Mouse (Mus musculus) kidney, postnatal 36 days (tissue): ENCODE data around the gene Rabac1.

Experiments used
- DNase-seq, 2 experiments: peaks; one replicate each; pipeline ENCODE4 v3.0.0; 2021 to 2022; ENCODE audit warnings: mixed read lengths in 2 of 2

Rabac1 gene

GRCm38 (mm10) chr7:24971972-24972893 lies at the start of gene Rabac1:
TSS of gene Rabac1 (minus strand) at chr7:24972754.
- DNase-seq = peak; percentile 95 to 98

GRCm38 (mm10) chr7:25011592-25011991 lies 39.0 kb upstream of the Rabac1 start:
- DNase-seq = no peak

DNA sequence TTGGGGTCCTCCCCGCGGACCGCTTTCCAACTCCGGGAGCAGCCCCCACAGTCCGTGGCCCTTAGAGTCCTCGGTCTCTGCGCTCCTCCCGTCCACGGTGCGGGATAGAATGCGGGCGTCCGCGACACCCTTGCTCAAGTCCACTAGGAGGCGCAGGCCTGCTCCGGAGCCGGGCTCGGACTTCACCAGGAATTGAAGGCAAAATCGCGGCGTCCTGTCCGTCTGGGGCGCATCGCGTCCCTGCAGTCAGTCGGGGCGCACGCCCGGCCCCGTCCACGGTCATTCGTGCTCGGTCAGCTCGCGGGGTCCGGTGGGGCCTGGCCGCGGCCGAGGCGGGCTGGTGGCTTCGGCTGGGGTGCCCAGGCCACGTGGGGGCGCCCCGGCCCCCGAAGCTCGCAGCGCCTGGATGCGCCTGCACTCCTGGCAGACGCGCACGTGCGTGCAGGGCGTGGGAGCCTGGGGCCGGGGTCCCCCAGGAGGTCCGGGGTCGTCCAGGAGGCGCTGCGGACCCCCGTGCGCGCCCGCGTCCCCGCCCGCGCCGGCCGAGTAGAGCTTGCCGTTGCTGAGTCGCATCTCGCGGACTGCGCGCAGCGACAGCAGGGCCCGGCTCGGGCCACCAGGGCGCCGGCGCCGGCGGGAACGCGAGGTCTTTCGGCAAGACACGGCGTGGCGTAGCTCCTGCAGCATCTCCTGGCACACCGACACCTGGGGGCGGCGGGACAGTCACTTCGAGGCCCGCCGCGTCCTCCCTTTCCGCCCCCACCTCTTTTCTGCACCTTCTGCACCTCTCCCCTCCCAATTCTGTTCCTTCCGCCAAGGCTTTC lies 37.7 kb upstream of the Rabac1 start:
- DNase-seq = peak; percentile 14 to 68

GRCm38 (mm10) chr7:25009099-25009700 lies 36.6 kb upstream of the Rabac1 start:
- DNase-seq = no peak

GRCm38 (mm10) chr7:25008635-25009034 lies 36.1 kb upstream of the Rabac1 start:
- peak; percentile 49 to 84 for DNase-seq

- no peak for DNase-seq
Measured at GRCm38 (mm10) chr7:25007609-25008374, 35.2 kb upstream of the Rabac1 start.

GRCm38 (mm10) chr7:25006586-25007364 lies 34.2 kb upstream of the Rabac1 start:
- DNase-seq = no peak

- no peak for DNase-seq
Measured at GRCm38 (mm10) chr7:25006171-25006570, 33.6 kb upstream of the Rabac1 start.

DNA sequence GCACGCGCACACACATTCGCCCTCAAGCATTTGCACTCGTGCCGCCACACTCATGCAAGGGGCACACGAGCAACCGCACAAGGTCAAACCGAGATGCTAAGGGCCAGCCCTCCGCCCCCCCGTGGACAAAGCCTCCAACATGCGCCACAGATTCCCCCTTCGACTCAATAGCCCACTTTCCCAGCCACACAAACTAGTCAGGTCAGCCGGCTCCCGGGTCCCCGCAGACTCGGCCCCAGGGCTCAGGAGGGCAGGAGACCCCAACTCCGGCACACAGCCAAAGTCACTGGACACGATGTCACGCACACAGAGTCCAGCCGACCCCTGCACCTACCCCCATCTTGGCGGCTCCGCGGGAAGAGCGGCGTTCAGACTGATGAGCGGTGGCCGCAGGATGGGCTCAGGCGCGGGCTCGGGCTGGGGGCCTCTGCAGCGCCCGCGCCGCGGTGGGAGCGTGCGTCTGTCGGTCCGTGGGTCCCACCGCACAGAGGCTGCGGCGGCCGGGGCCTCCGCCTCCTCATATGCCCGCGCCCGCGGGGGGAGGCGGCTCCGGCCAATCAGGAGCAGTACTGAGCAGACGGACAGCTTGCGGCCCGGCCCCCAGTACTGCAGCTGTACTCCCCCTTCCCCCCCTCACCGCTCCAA lies 33.0 kb upstream of the Rabac1 start, which contains the start of gene Atp1a3:
Atp1a3 (minus strand) TSS at position 538 of the 645 bp plus-strand sequence.
- peak in 1 of 2 experiments; percentile 19 for DNase-seq

DNA sequence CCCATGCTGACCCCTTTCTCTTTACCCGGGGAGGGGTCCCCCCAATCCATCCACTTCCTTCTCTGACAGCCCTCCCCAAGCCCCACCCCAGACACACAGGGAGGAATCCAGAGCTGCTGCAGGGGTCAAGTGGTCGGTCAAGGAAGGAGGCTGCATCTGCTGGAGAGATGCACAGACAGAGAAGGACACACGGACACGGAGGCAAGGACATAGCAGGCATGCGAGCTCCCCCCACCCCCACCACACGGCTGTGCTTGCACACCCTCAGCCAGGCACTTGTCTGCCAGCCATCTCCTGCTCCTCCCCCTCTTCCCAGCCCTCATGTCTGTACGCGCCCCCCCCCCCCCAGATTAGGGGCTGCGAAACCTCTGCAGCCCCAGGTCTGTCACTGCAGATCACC lies 32.3 kb upstream of the Rabac1 start:
- no peak for DNase-seq

DNA sequence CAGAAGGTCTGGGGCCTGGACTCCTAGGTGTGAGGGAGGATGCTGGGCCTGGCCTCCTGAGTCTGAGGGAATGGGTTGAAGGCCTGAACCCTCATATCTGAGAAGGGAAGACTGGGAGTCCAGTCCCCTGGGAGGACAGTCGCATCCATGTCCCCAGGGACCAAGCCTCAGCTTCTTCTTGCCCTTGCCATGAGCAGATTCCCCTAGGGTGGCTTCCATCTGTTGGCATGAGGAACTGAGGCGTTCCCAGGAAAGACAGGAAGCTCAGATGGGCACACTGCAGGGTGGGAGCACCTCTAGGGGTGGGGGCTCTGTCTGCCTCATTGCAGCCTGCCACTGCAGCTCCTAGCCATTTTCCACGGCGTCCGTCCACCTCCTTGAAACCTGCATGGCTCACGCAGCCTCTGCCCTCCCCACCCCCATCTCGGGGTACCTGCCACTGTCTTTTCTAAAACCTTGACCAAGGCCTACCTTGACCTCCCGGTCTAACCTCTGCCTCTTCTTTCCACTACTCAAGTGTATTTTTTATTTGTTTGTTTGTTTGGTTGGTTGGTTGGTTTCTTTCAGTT lies 31.4 kb upstream of the Rabac1 start:
- DNase-seq = no peak

- no peak for DNase-seq
Measured at GRCm38 (mm10) chr7:25003291-25003690, 30.7 kb upstream of the Rabac1 start.

GRCm38 (mm10) chr7:25000711-25001110 lies 28.2 kb upstream of the Rabac1 start:
- DNase-seq = no peak

- DNase-seq = no peak
Measured at GRCm38 (mm10) chr7:25000211-25000610, 27.7 kb upstream of the Rabac1 start.

DNA sequence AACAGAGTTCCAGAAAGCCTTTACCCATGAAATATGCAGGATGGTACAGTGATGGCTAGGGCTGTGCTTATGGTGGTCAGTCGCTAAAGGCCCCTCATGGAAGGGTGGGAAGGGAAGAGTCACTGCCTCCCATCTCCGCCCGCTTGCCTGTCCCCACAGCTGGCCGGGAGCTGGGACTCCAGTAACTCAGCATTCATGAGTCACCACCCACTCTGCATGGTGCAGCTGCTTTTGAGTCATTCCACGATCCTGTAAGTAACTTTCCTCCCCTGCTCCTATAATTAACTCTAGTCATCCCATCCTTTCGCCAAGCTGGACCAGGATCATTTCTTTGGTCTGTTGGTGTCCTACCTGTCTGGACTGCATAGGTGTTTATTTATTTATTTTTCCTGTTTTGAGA lies 20.5 kb upstream of the Rabac1 start:
- DNase-seq = no peak

DNA sequence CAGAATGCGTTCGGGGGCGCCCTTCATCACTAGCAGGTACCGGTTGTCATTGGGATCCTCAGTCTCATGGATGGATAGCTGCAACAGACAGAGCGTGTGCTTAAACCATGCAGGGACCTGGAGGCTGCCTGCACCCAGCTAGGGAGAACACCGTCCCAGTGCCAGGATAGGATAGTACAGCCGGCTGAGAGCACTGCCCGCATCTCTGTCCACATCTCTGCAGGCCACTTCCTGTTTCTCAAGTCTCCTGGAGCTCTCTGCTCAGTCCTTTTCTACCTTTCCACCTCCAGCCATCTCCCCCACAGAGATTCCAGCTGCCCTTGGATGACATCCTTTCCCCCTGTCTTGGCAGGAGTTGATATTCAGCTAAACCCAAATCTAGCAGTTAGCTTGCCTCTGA lies 17.9 kb upstream of the Rabac1 start:
- DNase-seq = no peak

DNA sequence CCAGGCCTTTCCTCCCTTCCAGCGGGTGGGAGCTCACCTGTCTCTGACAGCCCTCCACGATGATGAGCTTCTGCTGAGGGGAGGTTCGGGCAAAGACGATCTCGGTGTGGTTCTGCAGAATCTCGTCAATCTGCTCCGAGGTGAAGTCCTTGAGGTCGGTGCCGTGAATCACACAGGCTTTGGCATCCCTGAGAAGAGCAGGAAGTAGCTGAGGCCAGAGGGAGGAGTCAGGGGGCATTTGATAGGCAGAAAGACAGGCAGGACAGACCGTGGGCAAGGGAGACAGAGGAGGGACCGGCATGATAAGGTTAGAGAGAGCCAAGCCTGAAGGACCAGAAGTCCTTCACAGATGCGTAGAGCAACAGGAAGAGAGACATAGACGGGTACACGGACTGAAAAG lies 15.4 kb upstream of the Rabac1 start:
- DNase-seq = no peak

GRCm38 (mm10) chr7:24985799-24986198 lies 13.2 kb upstream of the Rabac1 start:
- DNase-seq = no peak

- DNase-seq = no peak
Measured at GRCm38 (mm10) chr7:24984307-24984706, 11.8 kb upstream of the Rabac1 start.

GRCm38 (mm10) chr7:24983396-24983795 lies 10.8 kb upstream of the Rabac1 start:
- no peak for DNase-seq

GRCm38 (mm10) chr7:24980439-24980838 lies 7.9 kb upstream of the Rabac1 start:
- no peak for DNase-seq
